Mouse (Mus musculus) kidney, adult 2 months (tissue): ENCODE data around the gene Brinp2.

Experiments
- CTCF ChIP-seq: fragments of 200-500 bp; conservative IDR thresholded peaks from 2 replicates; pipeline ENCODE4 v1.5.1; 2011; ENCODE audit warnings: low read depth, mild to moderate bottlenecking, control low read depth, low read length, moderate library complexity, mixed read lengths; ENCODE audit not compliant: insufficient read depth, insufficient read length
- POLR2A ChIP-seq: fragments of 200-500 bp; IDR thresholded peaks from one replicate; pipeline ENCODE4 v1.6.1; 2011; ENCODE audit warnings: low read depth, low read length, control low read depth

DNA sequence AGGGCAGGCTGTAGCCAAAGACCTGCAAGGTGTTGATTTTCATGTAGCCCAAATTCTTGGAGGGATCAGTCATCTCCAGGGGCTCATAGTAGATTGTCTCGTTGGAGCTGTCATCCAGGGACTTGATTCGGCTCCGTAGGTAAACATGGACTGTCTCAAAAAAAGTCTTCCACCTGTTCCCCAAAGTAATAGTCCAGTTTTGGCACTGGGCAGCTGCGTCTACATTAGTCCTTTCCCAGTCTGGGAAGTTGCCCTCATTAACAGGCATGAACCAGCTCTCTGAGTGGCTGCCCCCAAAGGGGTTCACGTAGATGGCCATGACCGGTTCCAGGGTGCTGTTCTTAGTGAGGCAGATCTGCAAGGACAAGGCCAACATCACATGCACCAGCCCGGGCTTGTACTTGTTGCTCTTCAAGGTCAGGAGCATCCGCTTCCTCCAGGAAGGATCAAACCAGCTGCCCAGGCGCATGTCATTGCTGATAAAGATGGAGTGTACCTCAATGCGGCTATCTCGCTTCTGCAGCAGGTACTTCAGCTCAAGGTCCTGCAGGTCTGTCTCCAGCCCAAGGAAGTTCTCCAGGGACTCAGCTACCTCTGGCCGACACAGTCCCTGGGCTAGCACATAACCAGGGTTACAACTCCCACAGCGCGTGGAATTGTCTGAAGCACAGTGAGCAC is 109.5 kb downstream of the Brinp2 start:
- no peak for TF ChIP-seq CTCF
- TF ChIP-seq POLR2A, result no peak
